Mouse (Mus musculus): Measurements from ENCODE around the gene Sept4. TPM values are rescaled to one million over a fixed set of nuclear protein-coding genes. Genes with fewer than 3 reads are reported as not detected.

Gene Sept4
- polyA plus RNA-seq, 1 experiment from 2014 or later: 30.0 TPM

DNA sequence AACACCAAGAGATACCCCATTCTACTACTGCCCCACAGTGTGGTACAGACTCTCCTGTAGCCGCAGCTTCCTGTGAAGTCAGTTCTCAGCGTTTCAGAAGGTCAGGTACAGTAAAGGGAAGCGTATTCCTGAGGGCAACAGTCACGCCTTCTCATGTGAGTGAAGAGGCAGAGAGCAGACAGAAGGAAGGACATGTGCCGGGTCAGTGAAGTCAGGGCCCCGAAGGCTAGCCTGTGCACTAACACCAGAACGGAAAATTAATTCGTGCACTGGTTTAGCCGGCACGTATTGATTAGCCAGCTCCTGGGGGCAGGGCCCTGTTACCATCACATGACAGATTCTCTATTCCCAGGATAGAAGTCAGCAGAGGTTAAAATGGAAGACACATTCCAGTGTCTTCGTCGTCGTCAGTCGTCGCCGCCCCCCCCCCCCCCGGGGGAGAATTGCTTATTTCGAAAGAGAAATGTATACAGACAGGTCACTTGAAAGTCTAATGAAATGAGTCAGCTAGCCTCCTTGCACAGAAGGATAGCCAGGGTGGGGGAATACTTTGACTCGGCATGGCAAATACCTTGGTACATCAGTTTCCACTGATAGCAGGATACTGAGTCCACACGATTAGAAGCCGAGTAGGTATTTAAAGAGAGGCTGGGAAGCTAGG is 5.9 kb downstream of the Sept4 start:
- no peaks in the 10 kb centered on the region for H3K27me3 ChIP-seq (ENCODE audit: control insufficient read depth, insufficient read depth, low read length)
- H3K9me3 ChIP-seq (ENCODE audit: control insufficient read depth, low read length): no peaks in the 10 kb centered on the region
- WGBS: 74% methylated on average over 21 of the region's 21 CpGs
- H3K4me1 ChIP-seq (ENCODE audit: control insufficient read depth, insufficient read depth, low read length): peaks cover 8% of the 10 kb centered on the region; the same call in 1 of the 2 replicates
- no peaks in the 10 kb centered on the region for H3K36me3 ChIP-seq (ENCODE audit: control insufficient read depth, insufficient read depth, low read length)
- no peak overlapping the region for H3K27ac ChIP-seq (ENCODE audit: low read depth, low read length)
- no peak overlapping the region for H3K9ac ChIP-seq (replicated peaks; ENCODE audit: low read depth, low read length)
- no peak for ATAC-seq (ENCODE audit: low read depth)
- H3K4me3 ChIP-seq (ENCODE audit: low read depth, low read length): no peak overlapping the region
- H3K4me2 ChIP-seq (ENCODE audit: low read depth, low read length): no peak overlapping the region

DNA sequence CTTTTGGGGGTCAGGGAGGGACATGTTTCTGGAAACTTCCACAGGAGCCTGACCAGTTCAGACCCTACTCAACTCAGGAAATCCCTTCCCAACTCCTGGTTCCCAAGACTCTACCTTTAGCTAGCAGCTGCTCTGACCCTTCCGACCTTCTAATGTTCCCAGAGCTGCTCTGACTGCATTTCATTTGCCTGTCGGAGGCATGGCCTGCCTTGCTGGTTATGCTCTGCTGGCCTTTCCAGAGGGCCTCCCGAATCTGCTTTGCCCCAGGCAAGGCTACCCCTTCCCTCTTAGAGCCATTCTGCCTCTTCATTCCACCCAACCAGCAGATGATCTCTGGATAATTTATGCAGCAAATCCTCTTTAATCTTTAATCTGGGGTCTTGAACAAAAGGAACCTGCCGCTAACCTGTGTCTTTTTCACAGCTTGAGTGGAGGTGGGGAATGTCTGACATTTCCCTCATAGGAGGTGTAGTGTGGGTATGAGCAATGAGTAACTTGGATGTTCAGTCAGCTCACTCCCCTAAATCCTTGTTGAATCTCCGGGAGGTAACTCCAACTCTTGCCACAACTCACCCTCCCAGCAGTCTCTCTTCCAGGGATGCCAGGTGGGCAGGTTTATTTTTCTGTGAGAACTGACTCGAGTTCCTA is 9.0 kb downstream of the Sept4 start:
- 0 out of 2 replicates have a peak, but pooled peaks have one; percentile 9 for ATAC-seq (ENCODE audit: low read depth)
- peak overlapping the region; percentile 52 for H3K4me3 ChIP-seq (ENCODE audit: low read depth, low read length)
- no peaks in the 10 kb centered on the region for H3K9me3 ChIP-seq (ENCODE audit: control insufficient read depth, low read length)
- WGBS: 26% methylated on average over 6 of the region's 6 CpGs
- H3K27me3 ChIP-seq (ENCODE audit: control insufficient read depth, insufficient read depth, low read length): no peaks in the 10 kb centered on the region
- peak overlapping the region; percentile 60 for H3K9ac ChIP-seq (replicated peaks; ENCODE audit: low read depth, low read length)
- peak overlapping the region; percentile 89 for H3K4me2 ChIP-seq (ENCODE audit: low read depth, low read length)
- H3K4me1 ChIP-seq (ENCODE audit: control insufficient read depth, insufficient read depth, low read length): peaks cover 8% of the 10 kb centered on the region; the same call in 1 of the 2 replicates
- H3K36me3 ChIP-seq (ENCODE audit: control insufficient read depth, insufficient read depth, low read length): no peaks in the 10 kb centered on the region
- H3K27ac ChIP-seq (ENCODE audit: low read depth, low read length): no peak overlapping the region

DNA sequence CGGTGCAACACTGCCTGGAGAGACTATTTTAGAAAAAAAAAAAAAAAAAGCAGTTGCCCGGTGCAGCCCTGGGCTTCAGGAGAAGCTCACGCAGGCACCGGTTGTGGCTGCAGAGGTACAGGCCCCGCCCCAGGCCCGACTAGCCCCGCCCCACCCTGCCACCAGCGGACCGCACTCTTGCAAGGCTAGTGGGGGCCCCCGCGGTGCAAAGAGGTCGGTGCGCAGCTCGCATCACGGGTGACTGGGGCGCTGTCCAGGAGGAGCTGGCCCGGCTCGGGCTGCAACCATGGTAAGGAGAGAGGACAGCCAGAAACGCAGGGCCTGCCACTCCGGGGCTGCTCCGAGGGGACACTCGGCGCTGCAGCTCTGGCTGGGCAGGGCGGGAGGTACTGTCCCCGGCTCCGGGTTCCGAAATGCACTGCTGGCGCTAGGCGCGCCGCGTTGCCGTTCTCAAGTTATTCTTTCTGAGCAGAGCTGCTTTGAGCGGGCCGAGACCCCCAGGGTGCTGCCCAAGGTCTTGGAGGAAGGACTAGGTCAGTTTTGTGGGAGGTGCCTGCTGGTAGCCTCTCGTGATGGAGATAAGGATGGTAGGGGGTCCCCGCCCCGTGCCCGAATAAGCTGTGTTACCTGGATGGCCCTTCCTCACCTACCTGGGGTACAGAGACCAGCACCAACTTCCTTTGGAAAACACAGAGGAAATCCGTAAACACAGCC is 9.7 kb downstream of the Sept4 start:
- no peaks in the 10 kb centered on the region for H3K27me3 ChIP-seq (ENCODE audit: control insufficient read depth, insufficient read depth, low read length)
- peak; percentile 81; the same call in 1 of the 2 replicates for ATAC-seq (ENCODE audit: low read depth)
- peaks cover 8% of the 10 kb centered on the region; the same call in 1 of the 2 replicates for H3K4me1 ChIP-seq (ENCODE audit: control insufficient read depth, insufficient read depth, low read length)
- H3K4me2 ChIP-seq (ENCODE audit: low read depth, low read length): peak overlapping the region; percentile 89
- WGBS: under 1% methylated on average over 40 of the region's 40 CpGs
- peak overlapping the region; percentile 39 for H3K27ac ChIP-seq (ENCODE audit: low read depth, low read length)
- H3K36me3 ChIP-seq (ENCODE audit: control insufficient read depth, insufficient read depth, low read length): no peaks in the 10 kb centered on the region
- peak overlapping the region; percentile 52 for H3K4me3 ChIP-seq (ENCODE audit: low read depth, low read length)
- no peaks in the 10 kb centered on the region for H3K9me3 ChIP-seq (ENCODE audit: control insufficient read depth, low read length)
- peak overlapping the region; percentile 60 for H3K9ac ChIP-seq (replicated peaks; ENCODE audit: low read depth, low read length)

DNA sequence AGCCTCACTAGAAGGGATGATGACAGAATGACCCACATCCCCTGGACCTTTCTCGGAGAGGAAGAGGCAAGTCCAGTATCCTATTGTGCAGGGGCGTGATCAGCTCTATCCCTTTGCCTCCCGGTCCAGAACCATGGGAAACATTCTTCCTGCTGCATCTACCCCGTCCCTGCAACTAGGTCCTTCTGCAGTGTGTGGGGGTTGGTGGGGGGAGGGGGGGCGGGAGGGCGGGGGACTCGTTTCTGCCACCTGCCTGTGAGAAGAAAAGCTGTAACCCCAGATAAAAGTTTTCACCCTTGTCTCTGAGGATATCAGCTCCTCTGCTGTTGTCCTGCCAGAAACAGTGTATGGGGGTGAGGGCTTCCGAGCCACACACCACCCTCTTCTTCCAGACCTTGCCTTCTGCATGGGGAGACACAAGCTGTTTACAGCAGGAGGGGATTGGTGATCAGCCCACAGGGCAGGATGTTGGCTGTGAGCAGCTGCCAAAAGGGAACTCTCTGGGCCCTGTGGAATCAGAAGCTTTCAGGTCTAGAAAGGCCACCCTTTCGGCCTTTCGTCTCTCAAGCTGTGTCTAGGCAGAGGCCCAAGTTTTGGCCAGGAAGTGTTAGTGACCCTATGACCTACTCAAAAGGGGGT is 10.4 kb downstream of the Sept4 start:
- H3K4me3 ChIP-seq (ENCODE audit: low read depth, low read length): peak overlapping the region; percentile 52
- peak overlapping the region; percentile 60 for H3K9ac ChIP-seq (replicated peaks; ENCODE audit: low read depth, low read length)
- ATAC-seq (ENCODE audit: low read depth): peak; percentile 47; the same call in 1 of the 2 replicates
- H3K36me3 ChIP-seq (ENCODE audit: control insufficient read depth, insufficient read depth, low read length): no peaks in the 10 kb centered on the region
- no peaks in the 10 kb centered on the region for H3K27me3 ChIP-seq (ENCODE audit: control insufficient read depth, insufficient read depth, low read length)
- H3K4me1 ChIP-seq (ENCODE audit: control insufficient read depth, insufficient read depth, low read length): peaks cover 8% of the 10 kb centered on the region; the same call in 1 of the 2 replicates
- WGBS: 21% methylated on average over 10 of the region's 10 CpGs
- no peaks in the 10 kb centered on the region for H3K9me3 ChIP-seq (ENCODE audit: control insufficient read depth, low read length)
- peak overlapping the region; percentile 39 for H3K27ac ChIP-seq (ENCODE audit: low read depth, low read length)
- peak overlapping the region; percentile 89 for H3K4me2 ChIP-seq (ENCODE audit: low read depth, low read length)

DNA sequence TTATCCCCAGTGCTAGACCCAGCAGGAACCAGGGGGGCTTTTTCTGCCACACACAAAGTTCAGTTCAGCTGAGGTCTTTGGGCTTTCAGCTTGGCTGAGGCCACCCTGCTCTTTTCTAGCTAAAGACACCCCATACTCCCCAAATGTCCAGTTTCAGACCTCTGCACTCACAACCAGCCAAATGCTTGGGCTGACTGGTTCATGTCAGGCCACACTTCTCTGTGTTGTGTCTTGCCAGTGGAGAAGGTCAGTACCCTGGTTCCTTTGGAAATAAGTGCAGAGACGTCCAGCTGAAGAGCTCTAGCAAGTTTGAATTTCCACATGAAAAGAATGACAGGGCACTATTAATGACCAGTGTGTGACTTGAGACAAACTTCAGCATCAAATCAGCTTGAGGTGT is 11.0 kb downstream of the Sept4 start:
- no peaks in the 10 kb centered on the region for H3K9me3 ChIP-seq (ENCODE audit: control insufficient read depth, low read length)
- no peaks in the 10 kb centered on the region for H3K27me3 ChIP-seq (ENCODE audit: control insufficient read depth, insufficient read depth, low read length)
- no peak overlapping the region for H3K9ac ChIP-seq (replicated peaks; ENCODE audit: low read depth, low read length)
- no peaks in the 10 kb centered on the region for H3K36me3 ChIP-seq (ENCODE audit: control insufficient read depth, insufficient read depth, low read length)
- no peak for ATAC-seq (ENCODE audit: low read depth)
- no peak overlapping the region for H3K27ac ChIP-seq (ENCODE audit: low read depth, low read length)
- peaks cover 8% of the 10 kb centered on the region; the same call in 1 of the 2 replicates for H3K4me1 ChIP-seq (ENCODE audit: control insufficient read depth, insufficient read depth, low read length)
- H3K4me2 ChIP-seq (ENCODE audit: low read depth, low read length): no peak overlapping the region
- WGBS: 47% methylated on average over 1 of the region's 1 CpGs
- no peak overlapping the region for H3K4me3 ChIP-seq (ENCODE audit: low read depth, low read length)

DNA sequence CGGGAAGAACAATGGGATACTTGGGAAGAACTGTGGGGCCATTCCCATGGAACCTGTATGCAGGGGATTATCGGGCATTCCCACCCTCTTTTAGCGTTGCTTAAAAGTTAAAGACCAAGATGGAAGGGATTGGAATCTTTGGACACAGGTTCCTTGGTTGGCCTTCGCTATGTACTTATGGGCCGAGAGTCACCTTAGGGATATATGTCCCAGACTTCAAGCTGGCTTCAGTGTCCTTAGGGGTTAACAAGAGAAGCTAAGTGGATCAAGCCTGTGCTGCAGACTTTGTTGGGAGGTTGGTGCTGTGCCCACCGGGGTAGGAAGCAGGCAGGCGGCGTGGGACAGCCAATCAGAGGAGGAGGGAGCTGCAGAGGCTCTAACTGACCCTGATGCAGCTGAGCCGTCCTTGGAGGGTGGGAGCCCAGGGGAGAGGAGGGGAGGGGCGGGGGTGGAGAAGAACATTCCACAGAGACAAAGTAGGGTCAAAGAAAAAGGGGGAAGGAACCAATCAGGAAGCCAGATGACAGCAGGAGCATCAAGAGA is 11.9 kb downstream of the Sept4 start:
- no peak overlapping the region for H3K9ac ChIP-seq (replicated peaks; ENCODE audit: low read depth, low read length)
- no peak overlapping the region for H3K4me3 ChIP-seq (ENCODE audit: low read depth, low read length)
- WGBS: 52% methylated on average over 10 of the region's 10 CpGs
- no peaks in the 10 kb centered on the region for H3K36me3 ChIP-seq (ENCODE audit: control insufficient read depth, insufficient read depth, low read length)
- peaks cover 8% of the 10 kb centered on the region; the same call in 1 of the 2 replicates for H3K4me1 ChIP-seq (ENCODE audit: control insufficient read depth, insufficient read depth, low read length)
- H3K4me2 ChIP-seq (ENCODE audit: low read depth, low read length): no peak overlapping the region
- H3K27ac ChIP-seq (ENCODE audit: low read depth, low read length): no peak overlapping the region
- no peak for ATAC-seq (ENCODE audit: low read depth)
- H3K27me3 ChIP-seq (ENCODE audit: control insufficient read depth, insufficient read depth, low read length): no peaks in the 10 kb centered on the region
- H3K9me3 ChIP-seq (ENCODE audit: control insufficient read depth, low read length): no peaks in the 10 kb centered on the region

DNA sequence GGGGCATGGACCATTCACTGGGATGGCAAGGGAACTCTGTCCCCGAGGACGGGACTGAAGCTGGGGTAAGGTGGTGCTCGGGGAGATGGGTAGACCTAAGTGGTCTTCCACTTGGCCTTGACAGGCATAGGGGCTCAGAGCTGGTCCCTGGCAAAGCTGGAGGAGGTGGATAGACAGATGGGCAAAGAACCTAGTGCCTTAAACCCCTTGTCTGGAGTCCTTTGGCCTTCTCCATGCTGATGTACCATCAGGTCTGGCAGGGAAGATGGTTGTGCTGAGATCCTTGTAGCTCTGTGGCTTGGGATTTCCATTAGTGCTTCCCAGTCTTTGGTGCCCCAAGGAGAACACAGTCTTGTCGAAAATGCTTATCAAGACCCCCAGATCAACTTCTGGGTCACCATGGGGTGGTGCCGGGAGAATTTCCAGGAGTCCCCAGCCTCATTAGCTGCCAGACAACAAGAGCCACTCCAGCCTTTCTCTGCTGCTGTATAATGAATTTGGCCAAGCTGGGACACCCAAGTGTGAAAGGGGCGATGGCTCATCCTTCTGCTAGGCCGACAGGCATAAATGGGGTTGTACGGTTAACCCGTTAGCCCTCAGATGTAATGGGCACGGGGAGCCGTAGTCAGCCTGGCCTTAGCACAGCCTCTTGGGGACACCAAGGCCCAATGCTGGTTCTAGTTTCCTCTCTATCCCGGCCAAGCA is 12.6 kb downstream of the Sept4 start:
- Histone ChIP-seq H3K9me3 (ENCODE audit: control insufficient read depth, low read length) (no peaks in the 10 kb centered on the region), H3K4me3 (ENCODE audit: low read depth, low read length) (no peak overlapping the region), H3K27me3 (ENCODE audit: control insufficient read depth, insufficient read depth, low read length) (no peaks in the 10 kb centered on the region), H3K9ac (replicated peaks; ENCODE audit: low read depth, low read length) (no peak overlapping the region), H3K4me1 (ENCODE audit: control insufficient read depth, insufficient read depth, low read length) (peaks cover 8% of the 10 kb centered on the region; the same call in 1 of the 2 replicates), H3K4me2 (ENCODE audit: low read depth, low read length) (no peak overlapping the region), H3K36me3 (ENCODE audit: control insufficient read depth, insufficient read depth, low read length) (no peaks in the 10 kb centered on the region), H3K27ac (ENCODE audit: low read depth, low read length) (no peak overlapping the region)
- ATAC-seq (ENCODE audit: low read depth): no peak
- WGBS: 89% methylated on average over 12 of the region's 12 CpGs

Data from neural tube, embryonic 14.5 days (tissue).